ENCODE assay signal across 12 mouse cellular contexts in the genomic region with DNA sequence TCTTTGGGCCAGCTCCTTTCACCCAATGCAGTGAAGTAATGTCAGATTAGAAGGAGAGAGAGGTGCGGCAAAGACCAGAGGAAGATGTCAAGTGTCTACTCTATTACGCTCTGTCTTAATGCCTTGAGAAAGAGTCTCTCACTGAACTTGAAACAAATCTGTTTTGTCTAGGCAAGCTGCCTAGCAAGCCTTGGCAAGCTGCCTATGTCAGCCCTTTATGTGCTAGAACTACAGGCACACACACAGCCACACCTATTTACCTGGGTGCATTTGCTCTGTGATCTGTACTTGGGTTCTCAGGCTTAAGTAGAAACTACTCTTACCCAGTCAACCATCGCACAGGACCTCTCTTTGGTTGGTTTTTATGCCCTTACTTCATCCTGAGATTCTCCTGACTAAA. TPM values are rescaled to one million over a fixed set of nuclear protein-coding genes. Genes with fewer than 3 reads are reported as not detected.
DNase-seq lines count a peak whose midpoint lies in the region; ATAC-seq lines count a peak whose summit lies in the region.
"Had no signal": no experiment of that assay in that cellular context is flagged by ENCODE, and none has a peak within 500 bp of the region (broad histone marks: within the 10 kb centered on the region; RNA-seq: fewer than 3 reads in every experiment).

No protein-coding gene starts in this region.

- H3K36me3 ChIP-seq in forebrain, embryonic 15.5 days: no peaks in the 10 kb centered on the region
- H3K36me3 ChIP-seq in forebrain, embryonic 13.5 days (ENCODE audit: poor library complexity, severe bottlenecking): no peaks in the 10 kb centered on the region
- H3K36me3 ChIP-seq in stomach, embryonic 16.5 days (ENCODE audit: control insufficient read depth, insufficient read depth, low read length): no peaks in the 10 kb centered on the region
- H3K36me3 ChIP-seq in midbrain, embryonic 15.5 days (replicated peaks): no peaks in the 10 kb centered on the region

- no peak overlapping the region for H3K4me3 ChIP-seq in forebrain, embryonic 15.5 days
- no peak overlapping the region for H3K4me3 ChIP-seq in forebrain, embryonic 13.5 days
- H3K4me3 ChIP-seq in stomach, embryonic 16.5 days (replicated peaks; ENCODE audit: low read length): no peak overlapping the region
- no peak overlapping the region for H3K4me3 ChIP-seq in midbrain, embryonic 15.5 days
- H3K4me3 ChIP-seq: left cerebral cortex, adult 2 months had no signal

- H3K4me1 ChIP-seq in forebrain, embryonic 15.5 days: peaks cover 56% of the 10 kb centered on the region
- H3K4me1 ChIP-seq in forebrain, embryonic 13.5 days: peaks cover 36% of the 10 kb centered on the region
- peaks cover 14% of the 10 kb centered on the region for H3K4me1 ChIP-seq in stomach, embryonic 16.5 days (ENCODE audit: control insufficient read depth, insufficient read depth, low read length)
- no peaks in the 10 kb centered on the region for H3K4me1 ChIP-seq in midbrain, embryonic 15.5 days

- DNase-seq in urinary bladder, adult 18-20 months (ENCODE audit: low spot score in 2 of 2): peak; percentile 41 to 57
- DNase-seq in urinary bladder, postnatal 4 days (ENCODE audit: low spot score in 2 of 2): no peak
- peak; percentile 26 to 49 for DNase-seq in kidney, postnatal 25 days
- DNase-seq: liver, postnatal 0 days had no signal

- WGBS in forebrain, embryonic 15.5 days: 62% methylated on average over 3 of the region's 3 CpGs
- WGBS in forebrain, embryonic 13.5 days: 76% methylated on average over 3 of the region's 3 CpGs
- 66% methylated on average over 3 of the region's 3 CpGs for WGBS in stomach, embryonic 16.5 days
- WGBS in midbrain, embryonic 15.5 days: 84% methylated on average over 3 of the region's 3 CpGs

- no peaks in the 10 kb centered on the region for H3K9me3 ChIP-seq in forebrain, embryonic 15.5 days
- H3K9me3 ChIP-seq in forebrain, embryonic 13.5 days (replicated peaks): no peaks in the 10 kb centered on the region
- H3K9me3 ChIP-seq in stomach, embryonic 16.5 days (replicated peaks; ENCODE audit: control insufficient read depth, low read length): no peaks in the 10 kb centered on the region
- no peaks in the 10 kb centered on the region for H3K9me3 ChIP-seq in midbrain, embryonic 15.5 days

- no peaks in the 10 kb centered on the region for H3K27me3 ChIP-seq in forebrain, embryonic 15.5 days
- H3K27me3 ChIP-seq in forebrain, embryonic 13.5 days: no peaks in the 10 kb centered on the region
- no peaks in the 10 kb centered on the region for H3K27me3 ChIP-seq in stomach, embryonic 16.5 days (ENCODE audit: control insufficient read depth, insufficient read depth, low read length)
- no peaks in the 10 kb centered on the region for H3K27me3 ChIP-seq in midbrain, embryonic 15.5 days (replicated peaks)
- H3K27me3 ChIP-seq: CH12.LX had no signal

- no peak for ATAC-seq in forebrain, embryonic 15.5 days (replicated peaks)
- no peak for ATAC-seq in forebrain, embryonic 13.5 days
- ATAC-seq in stomach, embryonic 16.5 days (ENCODE audit: insufficient read depth, low FRiP score): peak; percentile 44; the same call in 1 of the 2 replicates
- ATAC-seq in erythroblast, adult 5-6 weeks (replicated peaks; ENCODE audit: low FRiP score, poor library complexity, severe bottlenecking): no peak
- no peak for ATAC-seq in midbrain, embryonic 15.5 days (replicated peaks)
- ATAC-seq: inflammation-experienced regulatory T-cells, adult 6 months; liver, postnatal 0 days had no signal

- peak overlapping the region; percentile 38 for H3K27ac ChIP-seq in forebrain, embryonic 15.5 days (replicated peaks)
- H3K27ac ChIP-seq in forebrain, embryonic 13.5 days: no peak overlapping the region
- peak overlapping the region; percentile 4; the same call in 1 of the 2 replicates for H3K27ac ChIP-seq in stomach, embryonic 16.5 days (ENCODE audit: low read length)
- H3K27ac ChIP-seq in midbrain, embryonic 15.5 days: no peak overlapping the region
- H3K27ac ChIP-seq: left cerebral cortex, adult 2 months had no signal

- no peak overlapping the region for H3K9ac ChIP-seq in forebrain, embryonic 15.5 days (replicated peaks)
- H3K9ac ChIP-seq in forebrain, embryonic 13.5 days: no peak overlapping the region
- H3K9ac ChIP-seq in stomach, embryonic 16.5 days (ENCODE audit: low read length): no peak overlapping the region
- H3K9ac ChIP-seq in midbrain, embryonic 15.5 days: no peak overlapping the region
- H3K9ac ChIP-seq: liver, postnatal 0 days had no signal

- H3K4me2 ChIP-seq in forebrain, embryonic 15.5 days (replicated peaks): no peak overlapping the region
- H3K4me2 ChIP-seq in forebrain, embryonic 13.5 days: no peak overlapping the region
- H3K4me2 ChIP-seq in stomach, embryonic 16.5 days (ENCODE audit: low read depth, low read length): no peak overlapping the region
- H3K4me2 ChIP-seq in midbrain, embryonic 15.5 days: no peak overlapping the region

RNA-seq across cellular contexts. Expression of gene Tiam2, which starts 40.4 kb away (rescaled TPM):
- 119 and 122 TPM in 2 replicates for polyA plus RNA-seq in forebrain, embryonic 15.5 days (2015; fragmentation: Nextera tagmentation; extraction: Ambion mirVana)
- polyA plus RNA-seq in forebrain, embryonic 13.5 days (2015; fragmentation: Nextera tagmentation; extraction: Ambion mirVana): 37.2 and 51.0 TPM in 2 replicates
- 4.7 and 5.0 TPM in 2 replicates for polyA plus RNA-seq in stomach, embryonic 16.5 days (2015; fragmentation: Nextera tagmentation; extraction: Ambion mirVana)
- total RNA-seq in erythroblast, adult 5-6 weeks (2015; ENCODE audit: low replicate concordance): 2.9 and 3.5 TPM in 2 replicates
- total RNA-seq in erythroblast, adult 5-6 weeks (2017; ENCODE audit: low replicate concordance): 1.1 and 4.4 TPM in 2 replicates
- 4.1 and 5.2 TPM in 2 replicates for polyA plus RNA-seq in midbrain, embryonic 15.5 days (2015; fragmentation: Nextera tagmentation; extraction: Ambion mirVana)

Comparison
In these comparisons a context has a peak if more than half of its experiments do, and no peak if none do; other contexts are left out.
1. H3K27ac ChIP-seq: peak in forebrain, embryonic 15.5 days (single experiment) and stomach, embryonic 16.5 days (single experiment); none in forebrain, embryonic 13.5 days (single experiment) and midbrain, embryonic 15.5 days (single experiment).
2. DNase-seq: peak in urinary bladder, adult 18-20 months (2 of 2) and kidney, postnatal 25 days (2 of 2); none in urinary bladder, postnatal 4 days (0 of 2).